Mouse (Mus musculus) liver, embryonic 16.5 days (tissue): ENCODE data around the gene Slc35g3. TPM values are rescaled to one million over a fixed set of nuclear protein-coding genes. Genes with fewer than 3 reads are reported as not detected.

Experiments used
- ATAC-seq: fragments of 200-750 bp; cut with Nextera tagmentation; 2 replicates; pipeline ENCODE4 v1.8.0; 2017; ENCODE audit warnings: low read depth, mild to moderate bottlenecking, moderate number of reproducible peaks, moderate library complexity
- H3K27ac ChIP-seq: fragments of 300-500 bp; sonication (generic); 2 replicates; pipeline ENCODE4 v1.5.1; 2014; ENCODE audit warnings: mild to moderate bottlenecking, low read length
- H3K27me3 ChIP-seq: fragments of 300-500 bp; sonication (generic); 2 replicates; pipeline ENCODE4 v1.6.1; 2014; ENCODE audit warnings: low read depth, low read length, mixed read lengths; ENCODE audit not compliant: control insufficient read depth, insufficient read depth
- H3K36me3 ChIP-seq: fragments of 300-500 bp; sonication (generic); 2 replicates; pipeline ENCODE4 v1.6.1; 2014; ENCODE audit warnings: mild to moderate bottlenecking; ENCODE audit not compliant: control insufficient read depth, insufficient read depth
- H3K4me1 ChIP-seq: fragments of 300-500 bp; sonication (generic); 2 replicates; pipeline ENCODE4 v1.6.1; 2014; ENCODE audit warnings: low read depth, low read length, mixed read lengths; ENCODE audit not compliant: control insufficient read depth
- H3K4me2 ChIP-seq: fragments of 300-500 bp; sonication (generic); 2 replicates; pipeline ENCODE4 v1.6.1; 2014; ENCODE audit warnings: low read depth, low read length, mixed read lengths
- H3K4me3 ChIP-seq: fragments of 300-500 bp; sonication (generic); 2 replicates; pipeline ENCODE4 v1.5.1; 2014; ENCODE audit warnings: low read depth, mild to moderate bottlenecking, low read length
- H3K9ac ChIP-seq: fragments of 300-500 bp; sonication (generic); 2 replicates; pipeline ENCODE4 v1.6.1; 2014; ENCODE audit warnings: low read depth, low read length
- H3K9me3 ChIP-seq: fragments of 300-500 bp; sonication (generic); replicated peaks from 2 replicates; pipeline ENCODE4 v1.6.1; 2016; ENCODE audit warnings: low read length; ENCODE audit not compliant: control insufficient read depth
- WGBS: fragments of 180-500 bp; shearing (Covaris S2); extraction: QIAGEN DNeasy Blood & Tissue Kit; methylation state at CpG from one replicate; pipeline ENCODE4 v1.1.7; 2014; ENCODE audit not compliant: insufficient replicate concordance; 5-methylcytosine and 5-hydroxymethylcytosine counted together
- polyA plus RNA-seq: library from polyadenylated mRNA; unstranded; fragments of >200 nt; fragmentation: Nextera tagmentation; extraction: Ambion mirVana; gene quantifications from 2 replicates; pipeline ENCODE4 v1.2.1, GENCODE M21; 2015

Slc35g3 gene
- polyA plus RNA-seq, 1 experiment from 2014 or later, result 0.07 TPM

DNA sequence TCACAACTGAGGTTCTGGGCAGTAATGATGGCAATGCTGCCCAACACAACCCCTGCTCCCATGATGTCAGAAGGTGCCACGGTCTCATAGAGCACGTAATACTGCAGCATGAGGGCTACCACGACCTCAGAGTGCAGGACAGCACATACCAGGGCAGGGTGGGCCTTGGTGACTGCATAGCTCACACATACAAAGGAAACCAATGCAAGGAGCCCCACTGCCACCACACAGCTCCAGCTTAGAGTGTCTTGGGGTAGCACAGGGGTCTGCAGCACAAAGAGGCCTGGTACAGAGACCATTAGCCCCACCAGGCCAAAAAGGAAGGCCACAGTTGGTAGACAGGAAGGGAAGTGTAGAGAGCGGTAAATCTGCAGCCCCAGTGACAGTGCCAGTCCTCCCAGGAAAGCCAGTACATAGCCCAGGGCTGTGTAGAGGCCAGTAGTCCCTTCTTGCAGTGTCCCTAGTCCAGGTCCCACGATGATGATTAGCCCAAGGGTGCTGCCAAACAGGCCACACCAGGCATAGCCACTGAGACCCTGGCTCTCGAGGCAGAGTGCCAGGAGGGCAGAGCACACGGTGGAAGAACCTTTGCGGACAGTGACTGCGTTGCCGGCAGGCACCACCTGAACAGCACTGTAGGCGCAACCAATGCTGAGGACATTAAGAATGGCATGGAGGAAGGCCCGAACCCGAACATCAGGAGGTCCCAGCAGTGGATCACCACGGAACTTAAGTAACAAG, 1.4 kb downstream of the Slc35g3 start:
- H3K27ac ChIP-seq, result peak overlapping the region; percentile 97
- WGBS, result 65% methylated on average over 14 of the region's 14 CpGs
- H3K27me3 ChIP-seq, result no peaks in the 10 kb centered on the region
- H3K4me3 ChIP-seq, result peak overlapping the region; percentile 71
- H3K9me3 ChIP-seq, result no peaks in the 10 kb centered on the region
- no peaks in the 10 kb centered on the region; the same call in 1 of the 2 replicates for H3K36me3 ChIP-seq
- H3K4me1 ChIP-seq, result peaks cover 31% of the 10 kb centered on the region
- ATAC-seq, result no peak
- peak overlapping the region; percentile 93 for H3K4me2 ChIP-seq
- peak overlapping the region; percentile 63; the same call in 1 of the 2 replicates for H3K9ac ChIP-seq

GRCm38 (mm10) chr11:69758971-69759721, 2.6 kb downstream of the Slc35g3 start:
- under 1% methylated on average over 37 of the region's 37 CpGs for WGBS
- Histone ChIP-seq H3K4me2 (peak overlapping the region; percentile 93), H3K9ac (peak overlapping the region; percentile 63), H3K9me3 (no peaks in the 10 kb centered on the region), H3K27me3 (no peaks in the 10 kb centered on the region), H3K4me3 (peak overlapping the region; percentile 71), H3K4me1 (peaks cover 38% of the 10 kb centered on the region), H3K36me3 (no peaks in the 10 kb centered on the region; the same call in 1 of the 2 replicates), H3K27ac (peak overlapping the region; percentile 97)
- ATAC-seq, result peak; percentile 83

DNA sequence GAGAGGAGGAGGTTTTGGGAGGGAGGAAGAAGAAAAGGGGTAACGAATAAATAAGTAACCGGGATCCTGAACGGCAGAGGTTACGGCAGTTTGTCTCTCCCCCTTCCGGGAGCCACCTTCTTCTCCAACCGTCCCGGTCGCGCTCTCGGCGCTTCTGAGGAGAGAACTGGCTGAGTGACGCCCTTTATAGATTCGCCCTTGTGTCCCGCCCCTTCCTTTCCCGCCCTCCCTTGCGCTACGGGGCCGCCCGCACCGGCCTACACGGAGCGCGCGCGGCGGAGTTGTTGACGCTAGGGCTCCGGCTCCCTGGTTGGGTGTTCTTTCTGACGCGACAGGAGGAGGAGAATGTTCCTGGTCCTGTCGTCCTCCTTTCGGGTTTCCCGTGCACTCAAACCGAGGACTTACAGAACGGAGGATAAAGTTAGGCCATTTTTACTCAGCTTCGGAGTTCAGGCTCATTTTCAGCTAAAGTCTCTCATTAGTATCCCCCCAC, 3.2 kb downstream of the Slc35g3 start, which contains the start of gene Polr2a:
TSS of gene Polr2a (minus strand) at position 160 of the 493 bp plus-strand sequence.
- Histone ChIP-seq H3K27me3 (no peaks in the 10 kb centered on the region), H3K9ac (peak within 1 kb of the TSS; percentile 91), H3K9me3 (no peaks in the 10 kb centered on the region), H3K4me3 (peak within 1 kb of the TSS; percentile 71), H3K4me2 (peak within 1 kb of the TSS; percentile 93), H3K27ac (peak within 1 kb of the TSS; percentile 97), H3K4me1 (peaks cover 42% of the 10 kb centered on the region), H3K36me3 (no peaks in the 10 kb centered on the region; the same call in 1 of the 2 replicates)
- ATAC-seq, result peak; percentile 90
- WGBS, result under 1% methylated on average over 36 of the region's 36 CpGs

DNA sequence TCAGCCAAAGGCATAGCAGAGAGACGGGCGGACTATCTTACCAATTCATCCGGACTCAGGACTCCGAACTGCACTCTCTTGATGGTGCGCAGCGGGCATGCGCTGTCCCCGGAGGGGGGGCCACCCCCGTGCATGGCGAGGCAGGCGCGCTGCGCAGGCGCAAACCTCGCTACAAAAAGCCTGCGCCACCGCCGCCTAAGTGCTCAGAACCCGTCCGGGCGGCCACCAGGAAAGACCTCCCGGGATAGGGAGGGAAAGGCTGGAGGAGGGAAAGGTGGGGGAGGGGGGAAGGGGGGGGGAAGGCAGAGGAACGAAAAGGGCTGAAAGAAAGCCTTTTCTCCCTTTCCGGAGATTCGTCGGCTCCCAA, 3.7 kb downstream of the Slc35g3 start:
- Histone ChIP-seq H3K9ac (peak overlapping the region; percentile 91), H3K36me3 (no peaks in the 10 kb centered on the region; the same call in 1 of the 2 replicates), H3K9me3 (no peaks in the 10 kb centered on the region), H3K4me3 (peak overlapping the region; percentile 71), H3K4me2 (peak overlapping the region; percentile 93), H3K27ac (peak overlapping the region; percentile 97), H3K4me1 (peaks cover 43% of the 10 kb centered on the region), H3K27me3 (no peaks in the 10 kb centered on the region)
- peak; percentile 80 for ATAC-seq
- under 1% methylated on average over 25 of the region's 26 CpGs for WGBS

DNA sequence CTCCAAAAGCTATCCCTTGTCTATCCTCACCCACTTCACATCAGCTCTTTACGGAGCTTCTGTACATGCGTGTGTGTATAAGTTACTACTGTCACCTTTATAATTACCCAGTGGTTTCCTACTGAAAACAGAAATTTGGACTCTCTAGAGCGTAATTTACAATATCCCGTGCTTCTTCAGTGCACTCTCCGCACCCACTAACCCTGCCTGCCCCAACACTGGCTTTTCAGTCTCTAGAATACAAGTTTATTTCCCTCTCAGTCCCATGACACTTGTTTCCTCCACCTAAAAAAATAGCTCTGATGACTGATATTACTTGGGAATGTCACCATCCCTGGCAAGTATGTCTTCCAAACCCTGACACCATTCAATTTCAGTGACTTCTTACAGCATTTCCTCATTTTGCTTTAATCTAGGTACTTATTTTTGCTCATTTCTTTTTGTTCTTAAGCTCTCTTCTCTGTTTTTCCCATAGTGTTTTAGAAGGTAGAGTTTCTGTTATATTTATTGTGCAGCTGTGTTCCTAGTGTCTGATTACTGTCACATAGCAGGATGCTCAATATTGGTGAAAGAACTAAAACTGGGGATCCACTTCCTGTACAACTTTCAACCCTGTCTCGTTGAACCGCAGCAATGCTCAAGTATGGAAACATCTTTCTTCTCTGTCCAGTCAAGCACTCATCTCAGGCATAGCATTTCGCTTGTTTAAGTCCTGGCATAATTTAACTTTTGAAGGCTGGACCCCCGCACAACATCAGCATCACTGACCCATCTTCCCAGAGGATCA, 4.3 kb downstream of the Slc35g3 start:
- no peak for ATAC-seq
- Histone ChIP-seq H3K9ac (peak overlapping the region; percentile 91), H3K4me2 (peak overlapping the region; percentile 93), H3K27ac (peak overlapping the region; percentile 97), H3K27me3 (no peaks in the 10 kb centered on the region), H3K4me1 (peaks cover 49% of the 10 kb centered on the region), H3K4me3 (peak overlapping the region; percentile 71), H3K36me3 (no peaks in the 10 kb centered on the region; the same call in 1 of the 2 replicates), H3K9me3 (no peaks in the 10 kb centered on the region)
- WGBS, result 41% methylated on average over 9 of the region's 9 CpGs

- peaks cover 48% of the 10 kb centered on the region for H3K4me1 ChIP-seq
- H3K9me3 ChIP-seq, result no peaks in the 10 kb centered on the region
- WGBS, result 53% methylated on average over 3 of the region's 3 CpGs
- H3K27ac ChIP-seq, result peak overlapping the region; percentile 4; the same call in 1 of the 2 replicates
- H3K36me3 ChIP-seq, result no peaks in the 10 kb centered on the region; the same call in 1 of the 2 replicates
- H3K4me2 ChIP-seq, result 0 out of 2 replicates have a peak overlapping the region, but pooled peaks have one; percentile 11
- no peak overlapping the region for H3K9ac ChIP-seq
- H3K4me3 ChIP-seq, result 0 out of 2 replicates have a peak overlapping the region, but pooled peaks have one; percentile 7
- ATAC-seq, result no peak
- H3K27me3 ChIP-seq, result no peaks in the 10 kb centered on the region
Measured at GRCm38 (mm10) chr11:69754701-69755100, 7.1 kb downstream of the Slc35g3 start.

- H3K4me3 ChIP-seq, result 0 out of 2 replicates have a peak overlapping the region, but pooled peaks have one; percentile 7
- H3K4me2 ChIP-seq, result peak overlapping the region; percentile 11; the same call in 1 of the 2 replicates
- H3K4me1 ChIP-seq, result peaks cover 45% of the 10 kb centered on the region
- 61% methylated on average over 5 of the region's 5 CpGs for WGBS
- no peaks in the 10 kb centered on the region for H3K27me3 ChIP-seq
- H3K9ac ChIP-seq, result no peak overlapping the region
- no peaks in the 10 kb centered on the region; the same call in 1 of the 2 replicates for H3K36me3 ChIP-seq
- no peak for ATAC-seq
- H3K9me3 ChIP-seq, result no peaks in the 10 kb centered on the region
- peak overlapping the region; percentile 4; the same call in 1 of the 2 replicates for H3K27ac ChIP-seq
Measured at GRCm38 (mm10) chr11:69754233-69754632, 7.5 kb downstream of the Slc35g3 start.

GRCm38 (mm10) chr11:69752686-69753085, 9.1 kb downstream of the Slc35g3 start:
- no peaks in the 10 kb centered on the region for H3K9me3 ChIP-seq
- H3K27ac ChIP-seq, result no peak overlapping the region
- H3K4me2 ChIP-seq, result no peak overlapping the region
- H3K36me3 ChIP-seq, result peaks cover 3% of the 10 kb centered on the region
- no peak overlapping the region for H3K9ac ChIP-seq
- no peak for ATAC-seq
- no peak overlapping the region for H3K4me3 ChIP-seq
- H3K27me3 ChIP-seq, result no peaks in the 10 kb centered on the region
- peaks cover 45% of the 10 kb centered on the region for H3K4me1 ChIP-seq
